Mouse (Mus musculus) urinary bladder, postnatal 4 days (tissue): Measurements from ENCODE around the gene Cnksr3.

Source experiments
- DNase-seq, 2 experiments: peaks; one replicate each; pipeline ENCODE4 v3.0.0; 2021 to 2022; ENCODE audit warnings: low spot score in 2 of 2

Gene Cnksr3

GRCm38 (mm10) chr10:7077971-7078370 lies 134.1 kb downstream of the Cnksr3 start:
- no peak for DNase-seq

- no peak for DNase-seq
Observed at GRCm38 (mm10) chr10:7077389-7077808, 134.6 kb downstream of the Cnksr3 start.

- no peak for DNase-seq
Observed at GRCm38 (mm10) chr10:7076662-7077211, 135.3 kb downstream of the Cnksr3 start.

GRCm38 (mm10) chr10:7076201-7076600 lies 135.8 kb downstream of the Cnksr3 start:
- DNase-seq, result peak; percentile 70 to 81

GRCm38 (mm10) chr10:7075661-7076060 lies 136.4 kb downstream of the Cnksr3 start:
- DNase-seq, result no peak

GRCm38 (mm10) chr10:7074231-7074630 lies 137.8 kb downstream of the Cnksr3 start:
- no peak for DNase-seq

GRCm38 (mm10) chr10:7070924-7071323 lies 141.1 kb downstream of the Cnksr3 start:
- no peak for DNase-seq

GRCm38 (mm10) chr10:7070100-7070835 lies 141.8 kb downstream of the Cnksr3 start:
- DNase-seq, result no peak

GRCm38 (mm10) chr10:7069090-7069489 lies 142.9 kb downstream of the Cnksr3 start:
- no peak for DNase-seq
